Mouse (Mus musculus) activated CD4-positive, CD25-positive, alpha-beta regulatory T cell, adult 4 months (primary cell): ENCODE results near the gene Mapk8ip3. TPM values are rescaled to one million over a fixed set of nuclear protein-coding genes. Genes with fewer than 3 reads are reported as not detected.

Experiments used
- ATAC-seq: one replicate; pipeline ENCODE4 v1.8.0; 2017
- polyA plus RNA-seq, 2 experiments: library from polyadenylated mRNA; unstranded; fragments of 100-300 nt; shearing (Covaris generic); gene quantifications; one replicate each; pipeline ENCODE4 v1.2.1; 2017

The Mapk8ip3 gene
- polyA plus RNA-seq, 2 experiments from 2014 or later: 26.1 to 28.6 TPM

DNA sequence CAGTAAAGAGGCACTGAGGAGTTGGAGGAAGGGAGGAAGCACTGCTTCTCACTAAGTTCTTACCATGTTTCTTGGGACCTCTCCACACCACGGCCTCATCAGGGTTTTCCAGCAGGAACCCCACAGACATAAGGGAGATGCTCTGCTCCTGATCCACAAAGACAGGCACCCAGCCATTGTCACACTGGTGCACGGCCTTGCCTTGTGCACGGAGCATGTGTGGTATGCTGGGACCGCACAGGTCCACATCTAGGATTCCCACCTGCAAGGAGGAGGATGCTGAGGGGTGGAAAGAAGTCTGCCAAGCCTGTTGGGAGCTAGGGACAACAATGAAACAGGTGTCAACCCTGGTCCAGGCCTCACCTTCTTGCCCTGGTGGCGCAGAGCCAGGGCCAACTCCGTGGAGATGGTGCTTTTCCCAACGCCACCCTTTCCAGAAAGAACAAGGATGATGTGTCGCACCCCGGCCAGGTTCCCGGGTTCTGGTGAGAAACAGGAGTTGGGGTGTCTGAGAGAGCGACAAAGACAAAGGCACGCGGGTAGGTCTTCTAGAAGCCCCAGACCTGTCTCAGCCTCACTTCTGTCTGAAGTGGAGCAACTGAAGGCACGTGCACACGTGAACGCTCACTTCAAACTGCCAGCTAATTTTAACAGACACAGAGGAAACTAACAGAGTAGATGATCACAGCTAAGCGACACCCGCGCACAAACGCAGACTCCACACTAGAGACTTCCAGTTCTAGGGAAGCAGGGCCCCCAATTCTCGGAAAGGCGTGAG, 51.2 kb downstream of the Mapk8ip3 start:
- ATAC-seq: no peak

DNA sequence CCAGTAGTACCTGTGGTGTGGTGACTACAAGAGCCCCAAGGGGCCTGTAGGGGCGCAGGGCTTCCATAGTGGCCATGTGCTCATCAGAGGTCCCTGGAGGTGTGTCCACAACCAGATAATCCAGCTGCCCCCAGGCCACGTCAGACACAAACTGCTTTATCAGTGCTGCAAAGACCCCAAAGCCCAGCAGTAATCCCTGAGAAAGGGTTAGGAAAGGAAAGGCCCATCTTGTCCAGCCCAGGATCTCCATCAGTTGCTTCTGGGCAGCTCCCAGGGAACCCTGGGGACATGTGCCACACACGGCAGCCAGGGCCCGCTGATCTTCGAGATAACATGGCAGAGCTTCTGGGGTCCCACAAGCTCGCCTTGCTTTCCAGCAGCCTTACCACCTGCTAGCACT, 52.4 kb downstream of the Mapk8ip3 start:
- ATAC-seq: no peak

DNA sequence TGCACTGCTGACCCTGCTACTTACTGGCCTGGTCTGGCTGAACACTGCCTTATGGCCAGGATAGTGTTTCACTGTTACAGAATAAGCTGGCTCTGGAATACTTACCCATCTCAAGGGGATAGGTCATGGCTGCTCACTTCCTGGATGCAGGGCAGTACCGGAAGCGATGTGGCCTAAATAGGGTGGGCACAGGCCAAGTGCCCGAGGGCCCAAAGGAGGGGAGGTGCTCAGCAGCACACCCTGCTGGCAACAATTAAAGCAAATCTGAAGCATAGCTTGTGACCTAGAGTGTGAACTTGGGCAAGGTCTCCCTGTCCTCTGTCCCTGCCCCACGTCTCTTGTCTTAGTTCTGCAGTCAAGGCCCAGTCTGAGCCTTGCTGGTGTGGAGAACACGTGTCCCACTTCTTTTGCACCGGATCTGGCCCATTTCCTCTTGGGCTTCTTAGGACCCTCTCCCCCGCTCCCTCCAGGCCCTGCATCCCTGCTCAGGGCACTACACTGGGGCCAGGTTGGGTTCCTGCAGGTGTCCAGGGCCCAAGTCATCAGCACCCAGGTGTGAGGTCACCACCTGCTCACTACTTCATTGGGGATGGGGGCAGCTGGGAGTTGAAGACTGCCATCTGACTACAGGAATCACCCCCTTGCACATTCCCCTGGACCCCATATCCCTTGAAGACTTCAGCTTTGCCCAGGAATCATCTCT, 54.9 kb downstream of the Mapk8ip3 start:
- ATAC-seq: no peak

DNA sequence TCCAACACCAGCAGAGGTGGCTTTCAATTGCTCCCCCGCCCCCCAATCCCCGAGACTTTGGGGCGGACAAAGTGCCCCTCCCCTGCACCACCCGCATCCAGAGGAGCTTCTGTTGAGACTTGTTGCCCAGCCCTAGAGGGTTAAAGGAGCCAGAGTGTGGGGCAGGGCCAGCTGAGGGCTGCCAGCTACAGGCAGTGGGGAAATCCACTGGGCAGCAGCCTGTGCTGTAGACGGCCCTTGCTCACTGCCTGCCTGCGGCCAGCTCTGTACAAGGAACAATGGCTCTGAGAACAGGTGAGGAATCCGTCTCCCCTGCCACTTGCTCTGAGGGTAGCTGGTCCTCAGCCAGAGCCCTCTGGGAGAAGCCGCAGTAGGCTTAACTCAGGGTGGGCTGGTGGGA, 58.2 kb downstream of the Mapk8ip3 start:
- ATAC-seq: no peak

DNA sequence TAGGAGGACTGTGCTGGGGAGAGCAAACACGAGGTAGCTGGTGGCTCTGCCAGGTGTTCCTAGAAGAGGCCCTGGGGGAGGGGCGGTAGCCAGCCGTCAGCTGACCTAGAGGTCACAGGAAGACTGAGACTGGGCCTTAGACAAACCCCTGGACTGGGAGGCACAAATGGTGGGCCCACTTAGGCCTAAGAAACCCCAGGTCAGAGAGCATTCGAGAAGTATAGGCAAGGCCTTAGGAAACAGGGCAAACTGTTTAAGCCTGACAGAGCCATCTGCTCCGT, 58.7 kb downstream of the Mapk8ip3 start:
- no peak for ATAC-seq

DNA sequence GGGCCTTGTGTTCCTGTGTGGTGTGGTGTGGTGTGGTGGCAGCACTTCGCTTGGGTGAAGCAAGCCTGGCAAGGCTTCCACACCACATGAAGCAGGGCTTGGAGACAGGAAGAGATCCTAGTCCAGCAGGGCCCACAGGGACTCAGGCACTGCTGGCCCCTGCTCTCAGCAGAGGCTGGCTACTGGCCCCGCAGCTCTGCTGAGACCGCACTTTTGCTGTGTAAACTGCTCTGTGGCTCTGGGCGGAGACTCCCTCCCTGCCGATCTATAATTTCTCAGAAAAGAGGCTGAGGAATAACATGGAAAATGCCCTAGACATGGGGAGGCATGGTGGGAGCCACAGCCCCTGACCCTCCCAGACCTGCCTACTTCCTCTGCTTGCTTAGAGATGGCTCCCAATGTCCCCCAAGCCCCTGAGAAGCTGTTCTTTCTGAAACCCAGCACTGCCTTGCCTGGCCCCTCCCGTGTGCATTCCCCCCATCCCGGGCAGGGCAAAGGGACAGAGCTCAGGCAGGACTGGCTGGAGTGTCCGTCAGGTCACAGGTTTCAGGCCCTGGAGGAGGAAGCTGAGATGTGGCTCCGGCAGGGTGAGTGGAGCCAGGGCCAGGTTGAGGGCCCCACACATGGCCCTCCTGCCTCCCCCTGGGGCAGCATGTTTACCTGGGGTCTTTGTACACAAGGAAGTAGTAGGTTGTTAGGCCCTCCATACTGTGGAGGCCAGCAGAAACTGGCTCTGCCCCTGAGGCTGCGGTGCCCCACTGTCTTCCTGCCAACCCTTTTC, 59.3 kb downstream of the Mapk8ip3 start:
- no peak for ATAC-seq

DNA sequence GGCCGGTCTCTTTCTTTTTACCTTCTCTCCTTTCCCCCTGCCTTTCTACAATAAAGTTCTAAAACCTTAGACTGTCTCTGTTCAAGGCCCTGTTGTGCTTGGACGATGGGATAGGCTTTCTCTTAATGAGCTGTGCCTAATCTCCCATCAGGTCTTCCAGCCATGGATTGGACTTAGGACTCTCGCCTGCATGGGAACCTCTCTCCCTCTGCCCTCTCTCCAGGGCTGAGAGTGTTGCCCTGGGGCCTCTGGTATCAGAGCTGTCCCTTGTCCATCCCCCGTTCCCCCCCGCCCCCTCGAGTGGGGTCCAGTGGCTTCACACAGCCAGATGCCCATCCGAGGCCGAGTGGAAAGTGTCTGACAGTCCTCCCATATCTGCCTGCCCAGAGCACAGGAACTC, 61.8 kb downstream of the Mapk8ip3 start:
- no peak for ATAC-seq

DNA sequence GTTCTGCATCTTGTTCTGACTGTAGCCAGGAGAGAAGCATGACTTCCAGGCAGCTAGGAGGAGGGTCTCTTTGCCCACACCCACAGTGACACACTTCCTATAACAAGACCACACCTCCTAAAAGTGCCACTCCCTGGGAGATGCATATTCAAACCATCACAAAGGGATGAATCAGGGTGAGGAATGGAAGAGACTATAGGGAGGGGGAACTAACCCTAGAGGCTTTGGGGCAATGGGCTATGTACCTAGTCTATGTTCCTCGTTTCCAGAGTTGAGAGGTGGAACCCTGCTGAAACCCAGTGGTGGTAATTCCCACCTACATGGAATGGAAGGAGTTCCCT, 62.4 kb downstream of the Mapk8ip3 start:
- no peak for ATAC-seq

DNA sequence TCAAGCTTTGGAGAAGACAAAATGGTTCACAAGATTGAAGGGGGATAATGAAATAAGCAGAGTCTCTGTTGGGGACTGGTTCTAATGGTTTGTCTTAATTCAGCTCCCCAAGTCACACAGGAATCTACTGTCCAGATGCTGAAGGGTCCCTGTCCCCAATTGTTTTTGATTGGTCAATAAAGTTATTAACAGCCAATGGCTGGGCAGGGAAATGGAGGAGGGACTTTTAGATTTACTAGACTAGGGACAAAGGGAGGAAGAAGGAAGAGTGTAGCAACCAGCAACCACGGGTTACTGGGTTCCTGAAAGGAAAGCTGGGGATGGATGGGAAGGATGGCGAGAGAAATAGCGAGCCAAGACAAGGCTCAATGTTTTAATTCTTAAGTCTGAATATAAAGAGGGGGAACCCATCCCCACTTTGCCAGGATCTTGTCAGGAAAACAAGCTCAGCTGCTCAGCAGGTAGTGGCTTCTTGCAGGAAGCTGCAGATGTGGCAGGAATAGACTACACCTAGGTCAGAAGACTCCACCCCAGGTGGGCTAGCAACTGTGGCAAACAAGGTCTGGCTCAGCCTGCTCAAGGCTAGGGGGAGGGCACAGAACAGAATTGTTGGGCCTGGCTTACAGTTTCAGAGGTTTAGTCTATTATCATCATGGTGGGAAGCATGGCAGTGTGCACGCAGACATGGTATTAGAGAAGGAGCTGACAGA, 62.9 kb downstream of the Mapk8ip3 start:
- no peak for ATAC-seq

DNA sequence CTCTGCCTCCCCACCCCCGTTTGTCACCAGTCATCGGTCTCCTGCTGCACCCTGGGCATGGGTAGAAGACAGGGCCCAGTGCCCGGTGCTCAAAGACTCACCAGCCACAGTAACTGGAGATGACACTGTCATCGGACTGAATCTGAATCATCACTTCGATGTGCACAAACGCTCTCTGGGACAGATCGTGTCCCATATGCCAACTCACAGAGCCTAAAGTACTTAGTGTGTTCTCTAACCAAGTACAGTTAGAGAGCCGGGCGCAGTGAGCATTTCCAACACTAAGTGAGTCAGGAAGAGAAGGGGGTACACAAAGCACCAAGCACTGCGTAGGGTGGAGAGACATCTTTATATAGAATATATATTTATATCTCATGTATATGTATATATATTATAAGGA, 68.9 kb downstream of the Mapk8ip3 start:
- ATAC-seq: no peak

DNA sequence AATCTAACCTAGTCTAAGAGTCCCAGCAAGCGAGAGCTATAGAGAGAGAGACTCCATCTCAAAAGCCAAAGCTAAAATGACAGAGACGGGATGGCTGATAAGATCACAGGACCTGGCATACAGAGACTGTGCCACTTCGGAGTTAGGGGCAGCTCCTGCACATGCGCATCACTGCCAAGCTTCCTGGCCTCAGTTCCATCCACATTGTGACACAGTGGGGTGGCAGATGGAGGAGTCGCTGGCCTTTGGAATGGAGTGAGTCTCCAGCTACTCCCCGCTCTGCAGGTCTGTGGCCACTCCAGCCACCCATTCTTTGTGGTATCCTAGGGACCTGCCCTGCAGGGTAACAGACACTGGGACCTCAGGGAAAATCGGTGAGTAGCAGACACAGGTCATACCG, 71.0 kb downstream of the Mapk8ip3 start, which contains the start of gene Igfals:
Gene Igfals (plus strand): TSS at position 222 of the 400 bp plus-strand sequence.
- ATAC-seq: no peak

DNA sequence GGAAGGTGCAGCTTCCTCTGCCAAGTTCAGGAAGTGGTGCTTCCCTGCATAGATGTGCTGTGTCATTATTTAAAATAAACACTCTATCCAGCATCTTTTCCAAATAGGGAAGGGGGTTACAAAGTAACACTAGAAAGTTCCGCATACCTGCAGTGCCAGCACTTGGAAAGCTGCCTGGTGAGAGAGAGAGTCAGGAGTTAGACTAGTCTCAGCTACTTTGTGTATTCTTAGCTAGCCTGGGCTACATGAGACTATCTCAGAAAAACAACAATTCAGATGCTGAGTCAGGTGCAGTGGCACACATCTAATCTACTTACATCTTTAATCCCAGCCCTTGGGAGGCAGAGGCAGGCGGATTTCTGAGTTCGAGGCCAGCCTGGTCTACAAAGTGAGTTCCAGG, 75.0 kb downstream of the Mapk8ip3 start:
- ATAC-seq: no peak

DNA sequence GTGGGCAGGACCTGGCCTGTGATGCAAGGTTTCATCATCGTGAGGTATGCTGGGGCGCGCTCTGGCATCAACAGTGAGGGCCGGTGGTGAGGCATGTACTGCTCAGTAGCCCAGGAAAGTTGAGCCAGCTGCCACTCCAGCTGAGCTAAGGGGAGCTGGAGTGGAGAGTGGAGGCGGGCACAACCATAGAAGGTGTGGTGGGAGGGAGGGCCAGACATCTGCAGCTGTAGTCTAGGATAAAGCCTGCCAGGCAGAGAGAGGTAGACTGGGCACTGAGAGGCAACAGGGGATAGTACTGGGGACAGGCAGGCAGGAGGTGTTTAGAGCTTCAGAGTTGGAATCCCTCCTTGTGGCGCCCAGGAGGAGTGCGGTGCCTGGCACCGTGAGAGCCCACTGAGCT, 76.7 kb downstream of the Mapk8ip3 start:
- no peak for ATAC-seq

DNA sequence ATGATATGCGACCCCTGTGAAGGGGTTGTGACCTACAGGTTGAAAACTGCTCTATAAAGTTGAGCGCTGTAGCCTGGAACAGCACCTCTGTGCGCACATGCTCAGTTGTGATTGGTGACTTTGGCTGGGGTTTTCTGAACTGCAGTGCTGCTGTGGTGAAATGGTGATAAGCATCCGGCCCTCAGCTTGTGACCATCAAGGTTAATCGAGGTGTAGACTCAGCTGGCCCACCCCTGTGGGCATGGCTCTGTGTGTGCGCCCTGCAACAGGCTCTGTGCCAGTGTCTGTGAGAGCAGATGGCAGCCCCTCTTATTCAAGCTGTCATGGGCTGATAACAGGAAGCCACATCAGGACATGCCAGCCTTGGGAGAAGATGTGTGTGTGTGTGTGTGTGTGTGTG, 77.8 kb downstream of the Mapk8ip3 start:
- ATAC-seq: no peak

DNA sequence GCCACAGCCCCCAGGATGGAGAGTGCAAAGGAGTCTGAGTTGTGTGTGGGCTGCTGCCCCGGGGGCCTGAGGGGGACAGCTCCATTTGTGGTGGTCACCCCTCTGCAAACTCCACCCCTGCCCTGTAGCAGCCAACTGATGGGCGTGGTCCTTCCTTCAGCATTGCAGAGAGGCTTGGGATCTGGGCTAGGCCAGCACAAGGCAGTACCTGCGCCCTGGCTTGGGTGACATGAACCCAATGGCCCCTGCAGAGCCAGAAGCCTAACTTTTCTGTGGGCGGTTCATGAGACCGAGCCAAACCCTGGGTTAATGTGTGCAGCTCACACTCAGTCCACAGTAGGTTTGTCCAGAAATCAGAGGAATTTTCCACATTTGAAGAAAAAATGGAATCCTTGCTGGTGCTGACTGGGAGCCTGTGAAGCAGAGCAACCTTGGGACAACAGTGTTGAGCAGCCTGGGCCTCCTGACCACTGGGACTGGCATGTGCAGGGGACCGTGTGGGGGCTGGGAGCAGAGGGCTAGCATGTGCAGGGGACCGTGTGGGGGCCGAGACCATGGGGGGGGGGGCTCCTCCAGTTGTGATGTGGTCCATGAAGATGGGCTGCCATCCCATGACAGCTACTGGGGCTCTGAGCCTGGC, 78.8 kb downstream of the Mapk8ip3 start:
- ATAC-seq: no peak

DNA sequence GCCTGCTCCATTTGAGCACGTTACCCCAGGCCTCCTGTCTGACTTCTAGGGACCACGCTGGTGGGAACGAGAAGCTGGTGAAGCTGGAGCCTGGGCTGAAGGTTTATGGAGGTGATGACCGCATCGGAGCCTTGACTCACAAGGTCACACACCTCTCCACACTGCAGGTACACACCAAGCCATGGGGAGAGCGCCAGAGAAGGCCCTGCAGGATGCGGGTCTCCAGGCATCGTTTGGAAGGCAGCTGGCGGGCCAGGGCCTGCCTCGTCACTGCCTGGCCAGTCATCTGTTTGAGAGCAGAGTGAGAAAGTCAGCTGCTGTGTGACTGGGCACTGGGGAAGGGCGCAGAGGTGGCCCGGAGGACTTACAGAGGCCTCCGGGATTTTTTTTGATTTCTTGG, 80.2 kb downstream of the Mapk8ip3 start:
- ATAC-seq: no peak

DNA sequence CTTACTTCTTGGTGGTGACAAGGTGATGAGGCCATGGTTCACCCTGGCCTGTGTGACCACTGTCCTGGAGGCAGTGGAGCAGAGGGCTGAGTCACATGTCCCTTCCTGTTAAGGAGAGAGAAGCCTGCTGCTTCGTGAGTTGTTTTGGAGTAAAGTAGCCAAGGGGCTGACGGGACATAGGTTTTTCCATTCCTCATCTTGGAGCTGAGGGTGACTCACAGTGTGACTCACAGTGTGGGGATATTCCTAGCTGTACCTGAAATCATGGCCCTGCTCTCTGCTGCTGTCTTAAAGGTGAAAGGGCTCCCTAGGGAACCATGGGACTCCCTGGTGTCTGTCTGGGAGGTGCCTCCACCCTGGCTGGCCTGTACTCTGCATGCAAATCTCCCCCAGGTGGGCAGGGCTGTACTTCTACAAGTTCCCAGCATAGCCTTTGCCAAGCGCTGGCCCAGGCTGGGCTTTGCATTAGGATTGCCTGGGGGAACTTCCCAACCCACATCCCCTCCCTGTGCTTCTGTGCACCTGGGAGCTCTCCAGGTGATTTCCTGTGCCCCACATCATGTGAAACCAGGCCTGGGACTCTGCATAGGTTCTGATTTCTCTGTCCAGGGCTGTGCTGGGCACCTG, 80.8 kb downstream of the Mapk8ip3 start:
- no peak for ATAC-seq

DNA sequence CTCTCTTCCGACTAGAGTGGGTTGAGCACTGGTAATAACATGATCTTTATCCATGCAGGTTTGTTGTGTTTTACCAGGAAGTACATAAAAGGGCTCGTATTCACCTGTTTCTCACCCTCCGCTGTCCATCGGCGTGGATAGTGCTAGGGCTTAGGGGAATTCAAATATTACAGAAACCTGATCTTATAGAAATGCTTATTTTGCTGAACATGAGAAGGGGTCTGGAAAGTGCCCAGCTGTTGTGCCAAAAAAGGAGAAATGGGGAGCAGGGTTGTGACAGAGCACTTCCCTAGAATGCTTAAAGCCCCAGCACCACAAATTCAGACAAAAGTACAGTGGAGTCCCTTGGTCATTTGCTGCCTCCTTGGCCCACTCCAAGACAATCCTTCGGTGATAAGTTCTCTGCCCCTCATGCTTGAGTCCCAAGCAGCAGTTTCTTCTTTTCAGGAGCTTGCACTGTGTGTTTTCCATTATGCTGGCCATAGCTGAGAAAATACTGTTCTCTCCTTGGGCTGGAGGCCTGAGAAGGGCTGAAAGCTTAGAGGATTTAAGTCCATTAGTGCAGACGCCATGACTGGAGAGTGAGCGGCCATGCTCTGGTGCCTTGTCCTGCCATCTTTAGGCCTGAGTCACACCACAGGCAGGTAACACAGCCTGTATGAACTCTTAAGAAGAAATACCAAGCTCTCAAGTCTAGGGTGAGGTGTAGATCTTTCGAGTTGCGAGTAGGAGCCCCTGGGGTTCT, 85.2 kb downstream of the Mapk8ip3 start:
- no peak for ATAC-seq

DNA sequence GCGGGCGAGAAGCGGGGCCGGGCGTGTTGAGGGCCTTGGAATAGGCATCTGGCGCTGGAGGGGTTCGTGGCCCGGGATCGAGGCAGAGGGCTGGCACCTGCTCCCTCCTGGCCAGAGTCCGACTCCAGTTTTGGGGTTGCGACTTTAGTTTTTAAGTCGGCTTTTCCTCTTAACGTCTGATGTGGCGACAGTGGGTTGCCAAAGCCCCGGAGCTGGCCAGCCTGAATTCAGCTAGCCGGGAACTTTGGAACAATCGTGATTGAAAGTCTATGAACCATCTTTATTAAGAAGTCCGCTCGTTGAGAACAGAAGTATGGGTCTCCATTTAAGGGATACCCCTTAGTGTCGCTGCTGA, 86.0 kb downstream of the Mapk8ip3 start:
- ATAC-seq: no peak

DNA sequence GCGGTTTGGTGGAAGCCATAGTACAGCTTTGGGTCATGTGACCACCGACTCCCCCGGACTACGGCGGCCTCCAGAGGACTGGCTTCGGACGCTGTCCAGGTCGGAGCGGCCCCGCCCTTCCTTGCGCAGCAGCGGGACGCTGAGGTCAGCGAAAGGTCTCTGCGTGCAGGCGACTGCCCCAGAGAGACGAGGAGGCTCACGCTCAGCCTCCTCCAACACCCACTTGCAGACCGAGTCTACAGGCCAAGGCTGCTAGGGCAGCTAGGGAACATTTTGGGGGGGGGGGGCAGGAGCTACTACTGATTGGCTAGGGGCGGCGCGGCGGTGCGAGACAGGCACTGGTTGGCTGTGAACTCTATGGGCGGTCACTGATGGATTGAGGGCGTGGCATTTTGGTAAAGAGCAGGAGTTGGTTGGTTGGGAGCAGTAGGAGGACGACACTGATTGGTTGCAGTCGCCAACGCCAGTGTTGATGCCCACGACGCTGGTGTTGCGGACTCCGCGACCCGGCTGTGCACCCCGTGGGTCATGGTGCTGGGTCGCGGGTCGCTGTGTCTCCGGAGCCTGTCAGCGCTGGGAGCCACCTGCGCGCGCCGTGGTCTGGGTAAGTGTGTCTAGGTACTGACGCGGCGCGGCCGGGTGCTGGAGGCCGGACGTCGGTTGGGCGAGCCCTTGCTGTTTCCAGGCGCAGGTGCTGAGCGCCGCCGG, 86.6 kb downstream of the Mapk8ip3 start, which contains the start of gene Fahd1:
Gene Fahd1 (minus strand): TSS at position 300 of the 708 bp plus-strand sequence.
- ATAC-seq: peak; percentile 99

DNA sequence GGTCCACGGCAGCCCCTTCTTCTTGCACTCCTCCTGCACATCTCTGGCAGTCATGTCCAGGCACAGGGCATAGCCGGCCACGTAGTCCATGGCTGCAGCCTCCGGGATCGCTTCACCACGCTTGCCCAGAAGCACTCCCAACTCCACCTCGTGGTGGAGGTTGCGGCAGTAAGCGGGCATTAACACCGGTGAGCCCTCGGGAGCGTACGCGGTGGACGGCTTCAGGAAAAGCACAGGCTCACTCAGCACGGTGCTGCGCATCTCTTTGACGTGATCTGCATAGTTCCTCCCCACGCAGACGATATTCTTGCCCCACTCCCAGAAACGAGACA, 87.1 kb downstream of the Mapk8ip3 start:
- no peak for ATAC-seq
